Mouse (Mus musculus): Measurements from ENCODE around the gene Lix1l. TPM values are rescaled to one million over a fixed set of nuclear protein-coding genes. Genes with fewer than 3 reads are reported as not detected.
A peak's percentile ranks its signal among the peaks of the same experiment; 100 is the strongest.

Gene Lix1l
- polyA plus RNA-seq, 1 experiment from 2014 or later = 6.9 TPM

DNA sequence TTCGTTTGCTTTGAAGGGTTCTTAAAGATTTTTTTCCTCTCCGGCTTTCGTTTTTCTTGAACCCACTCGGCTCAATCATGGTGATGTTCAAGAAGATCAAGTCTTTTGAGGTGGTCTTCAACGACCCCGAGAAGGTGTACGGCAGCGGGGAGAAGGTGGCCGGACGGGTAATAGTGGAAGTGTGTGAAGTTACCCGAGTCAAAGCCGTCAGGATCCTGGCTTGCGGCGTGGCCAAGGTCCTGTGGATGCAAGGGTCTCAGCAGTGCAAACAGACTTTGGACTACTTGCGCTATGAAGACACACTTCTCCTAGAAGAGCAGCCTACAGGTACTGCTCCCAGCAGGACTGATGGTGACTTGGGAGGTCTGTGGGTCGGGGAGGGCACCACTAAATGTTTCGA, 42.8 kb upstream of the Lix1l start:
- no peak; the same call in 1 of the 2 replicates for ATAC-seq (ENCODE audit: low FRiP score, low TSS enrichment)
- peak overlapping the region; percentile 93 for H3K4me3 ChIP-seq (ENCODE audit: low read length)
- no peaks in the 10 kb centered on the region for H3K9me3 ChIP-seq (ENCODE audit: low read length)
- 0% methylated on average over 17 of the region's 17 CpGs for WGBS
- peaks cover 54% of the 10 kb centered on the region for H3K4me1 ChIP-seq (ENCODE audit: insufficient read depth, low read length)
- H3K4me2 ChIP-seq (replicated peaks; ENCODE audit: low read depth, low read length) = peak overlapping the region; percentile 73
- no peaks in the 10 kb centered on the region for H3K27me3 ChIP-seq (ENCODE audit: insufficient read depth, low read length)
- peak overlapping the region; percentile 97 for H3K27ac ChIP-seq (ENCODE audit: low read length)
- peak overlapping the region; percentile 97 for H3K9ac ChIP-seq (replicated peaks; ENCODE audit: low read length)
- peaks cover 20% of the 10 kb centered on the region for H3K36me3 ChIP-seq (ENCODE audit: insufficient read depth, low read length)

DNA sequence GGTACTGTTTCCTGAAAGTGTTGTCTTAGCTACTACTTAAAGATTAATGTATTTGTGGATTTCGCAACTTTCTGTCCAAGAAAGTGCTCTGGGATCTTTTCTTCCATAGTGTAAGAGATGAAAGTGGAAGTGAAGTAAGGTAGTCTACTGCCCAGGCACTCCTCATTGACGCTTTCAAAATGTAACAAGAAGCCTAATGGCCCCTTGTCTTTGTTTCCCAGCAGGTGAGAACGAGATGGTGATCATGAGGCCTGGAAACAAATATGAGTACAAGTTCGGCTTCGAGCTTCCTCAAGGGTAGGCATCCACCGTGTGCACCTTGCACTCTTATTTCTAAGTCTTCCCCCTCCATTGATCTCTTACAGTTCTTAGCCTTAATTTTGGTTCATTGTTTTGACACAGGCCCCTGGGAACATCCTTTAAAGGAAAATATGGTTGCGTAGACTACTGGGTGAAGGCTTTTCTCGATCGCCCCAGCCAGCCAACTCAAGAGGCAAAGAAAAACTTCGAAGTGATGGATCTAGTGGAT, 42.2 kb upstream of the Lix1l start:
- Histone ChIP-seq H3K9me3 (ENCODE audit: low read length) (no peaks in the 10 kb centered on the region), H3K4me3 (ENCODE audit: low read length) (peak overlapping the region; percentile 93), H3K27me3 (ENCODE audit: insufficient read depth, low read length) (no peaks in the 10 kb centered on the region), H3K4me1 (ENCODE audit: insufficient read depth, low read length) (peaks cover 54% of the 10 kb centered on the region), H3K27ac (ENCODE audit: low read length) (peak overlapping the region; percentile 97), H3K9ac (replicated peaks; ENCODE audit: low read length) (peak overlapping the region; percentile 97), H3K4me2 (replicated peaks; ENCODE audit: low read depth, low read length) (peak overlapping the region; percentile 73), H3K36me3 (ENCODE audit: insufficient read depth, low read length) (peaks cover 20% of the 10 kb centered on the region)
- 18% methylated on average over 10 of the region's 10 CpGs for WGBS
- no peak for ATAC-seq (ENCODE audit: low FRiP score, low TSS enrichment)

DNA sequence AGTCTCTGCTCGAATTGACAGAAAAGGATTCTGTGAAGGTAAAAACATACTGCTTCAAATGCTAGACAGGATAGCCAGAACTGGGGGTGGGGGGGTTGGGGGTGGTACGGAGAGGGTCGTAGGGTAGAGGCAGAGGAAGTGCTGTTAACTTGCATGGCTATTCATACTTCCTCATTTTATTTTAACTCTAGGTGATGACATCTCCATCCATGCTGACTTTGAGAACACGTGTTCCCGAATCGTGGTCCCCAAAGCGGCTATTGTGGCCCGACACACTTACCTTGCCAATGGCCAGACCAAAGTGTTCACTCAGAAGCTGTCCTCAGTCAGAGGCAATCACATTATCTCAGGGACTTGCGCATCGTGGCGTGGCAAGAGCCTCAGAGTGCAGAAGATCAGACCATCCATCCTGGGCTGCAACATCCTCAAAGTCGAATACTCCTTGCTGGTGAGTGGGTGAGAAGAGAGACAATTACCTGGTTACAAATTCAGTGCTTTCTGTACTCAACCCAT, 41.5 kb upstream of the Lix1l start:
- peak overlapping the region; percentile 97 for H3K9ac ChIP-seq (replicated peaks; ENCODE audit: low read length)
- H3K4me1 ChIP-seq (ENCODE audit: insufficient read depth, low read length) = peaks cover 60% of the 10 kb centered on the region
- H3K27me3 ChIP-seq (ENCODE audit: insufficient read depth, low read length) = no peaks in the 10 kb centered on the region
- WGBS = 60% methylated on average over 12 of the region's 12 CpGs
- H3K9me3 ChIP-seq (ENCODE audit: low read length) = no peaks in the 10 kb centered on the region
- H3K27ac ChIP-seq (ENCODE audit: low read length) = peak overlapping the region; percentile 75; the same call in 1 of the 2 replicates
- H3K4me3 ChIP-seq (ENCODE audit: low read length) = peak overlapping the region; percentile 93
- peaks cover 20% of the 10 kb centered on the region for H3K36me3 ChIP-seq (ENCODE audit: insufficient read depth, low read length)
- no peak for ATAC-seq (ENCODE audit: low FRiP score, low TSS enrichment)
- peak overlapping the region; percentile 73 for H3K4me2 ChIP-seq (replicated peaks; ENCODE audit: low read depth, low read length)

DNA sequence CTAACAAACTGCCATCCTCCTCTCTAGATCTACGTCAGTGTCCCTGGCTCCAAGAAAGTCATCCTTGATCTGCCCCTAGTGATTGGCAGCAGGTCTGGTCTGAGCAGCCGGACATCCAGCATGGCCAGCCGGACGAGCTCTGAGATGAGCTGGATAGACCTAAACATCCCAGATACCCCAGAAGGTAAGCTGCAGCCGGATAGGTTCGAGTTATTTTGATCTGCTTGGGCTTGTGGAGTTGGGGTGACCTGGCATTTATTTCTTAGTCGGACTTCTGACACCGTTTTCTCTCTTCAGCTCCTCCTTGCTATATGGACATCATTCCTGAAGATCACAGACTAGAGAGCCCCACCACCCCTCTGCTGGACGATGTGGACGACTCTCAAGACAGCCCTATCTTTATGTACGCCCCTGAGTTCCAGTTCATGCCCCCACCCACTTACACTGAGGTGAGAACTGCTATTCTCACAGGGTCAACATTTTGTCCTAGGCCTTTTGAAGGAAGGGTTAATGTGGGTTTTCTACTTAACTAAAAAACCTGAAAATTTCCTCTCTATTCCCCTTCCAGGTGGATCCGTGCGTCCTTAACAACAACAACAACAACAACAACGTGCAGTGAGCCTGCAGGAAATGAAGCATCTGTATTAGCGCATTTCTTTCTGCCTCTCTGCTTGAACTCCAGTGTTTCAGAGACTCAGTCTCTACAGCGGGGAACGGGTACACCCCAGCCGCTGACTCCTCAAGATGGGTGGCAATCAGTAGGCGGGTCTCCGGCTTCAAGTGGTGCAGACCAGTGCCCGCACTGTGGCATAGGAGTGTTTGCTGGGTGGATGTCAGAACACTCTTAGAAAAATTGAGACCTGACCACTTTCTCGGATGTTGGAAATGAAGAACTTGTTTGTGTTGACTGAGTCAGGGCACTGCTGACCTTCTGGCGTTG, 40.8 kb upstream of the Lix1l start:
- ATAC-seq (ENCODE audit: low FRiP score, low TSS enrichment) = no peak
- peak overlapping the region; percentile 73 for H3K4me2 ChIP-seq (replicated peaks; ENCODE audit: low read depth, low read length)
- H3K9me3 ChIP-seq (ENCODE audit: low read length) = no peaks in the 10 kb centered on the region
- H3K9ac ChIP-seq (replicated peaks; ENCODE audit: low read length) = peak overlapping the region; percentile 97
- peaks cover 20% of the 10 kb centered on the region for H3K36me3 ChIP-seq (ENCODE audit: insufficient read depth, low read length)
- WGBS = 62% methylated on average over 23 of the region's 23 CpGs
- no peaks in the 10 kb centered on the region for H3K27me3 ChIP-seq (ENCODE audit: insufficient read depth, low read length)
- peak overlapping the region; percentile 75 for H3K27ac ChIP-seq (ENCODE audit: low read length)
- peak overlapping the region; percentile 93 for H3K4me3 ChIP-seq (ENCODE audit: low read length)
- H3K4me1 ChIP-seq (ENCODE audit: insufficient read depth, low read length) = peaks cover 60% of the 10 kb centered on the region

DNA sequence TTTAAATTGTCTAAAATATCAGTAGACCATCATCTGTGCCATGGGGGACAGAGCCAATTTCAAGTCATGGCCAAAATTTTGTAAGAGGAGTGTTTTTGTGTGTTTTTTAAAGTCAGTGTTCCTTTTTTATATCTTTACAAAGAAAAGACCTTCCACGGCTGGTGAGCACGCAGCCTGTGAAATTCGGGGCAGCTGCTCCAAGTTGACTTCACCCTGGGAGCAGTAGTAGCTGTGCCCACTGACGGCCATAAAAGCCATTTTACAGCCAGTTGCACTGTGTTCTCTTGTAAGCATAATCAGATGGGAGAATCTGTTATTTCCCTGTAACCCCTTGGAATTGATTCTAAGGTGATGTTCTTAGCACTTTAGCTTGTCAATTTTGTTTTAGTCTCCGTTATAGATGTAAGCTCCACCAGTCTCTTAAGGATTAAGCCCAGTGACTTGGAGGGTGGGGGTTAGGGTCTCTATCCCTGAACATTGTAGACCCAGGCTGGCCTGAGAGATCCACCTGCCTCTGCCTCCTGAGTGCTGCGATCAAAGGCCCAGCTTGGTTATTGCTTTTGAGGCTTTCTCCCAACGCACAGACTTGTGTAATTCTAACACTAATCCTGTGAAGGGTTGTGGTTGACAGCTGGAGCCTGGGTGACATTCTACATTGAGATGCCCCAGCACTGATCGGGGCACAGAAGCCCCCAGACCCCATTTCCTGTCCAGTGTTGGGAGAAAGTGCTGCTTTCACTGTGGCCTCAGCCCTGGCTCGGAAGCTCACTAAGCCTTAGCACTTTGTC, 39.9 kb upstream of the Lix1l start:
- no peaks in the 10 kb centered on the region for H3K9me3 ChIP-seq (ENCODE audit: low read length)
- peak overlapping the region; percentile 93 for H3K4me3 ChIP-seq (ENCODE audit: low read length)
- H3K27me3 ChIP-seq (ENCODE audit: insufficient read depth, low read length) = no peaks in the 10 kb centered on the region
- peaks cover 20% of the 10 kb centered on the region for H3K36me3 ChIP-seq (ENCODE audit: insufficient read depth, low read length)
- H3K4me1 ChIP-seq (ENCODE audit: insufficient read depth, low read length) = peaks cover 52% of the 10 kb centered on the region
- H3K4me2 ChIP-seq (replicated peaks; ENCODE audit: low read depth, low read length) = peak overlapping the region; percentile 73
- ATAC-seq (ENCODE audit: low FRiP score, low TSS enrichment) = no peak
- H3K27ac ChIP-seq (ENCODE audit: low read length) = peak overlapping the region; percentile 75
- peak overlapping the region; percentile 97 for H3K9ac ChIP-seq (replicated peaks; ENCODE audit: low read length)
- WGBS = 66% methylated on average over 9 of the region's 9 CpGs

DNA sequence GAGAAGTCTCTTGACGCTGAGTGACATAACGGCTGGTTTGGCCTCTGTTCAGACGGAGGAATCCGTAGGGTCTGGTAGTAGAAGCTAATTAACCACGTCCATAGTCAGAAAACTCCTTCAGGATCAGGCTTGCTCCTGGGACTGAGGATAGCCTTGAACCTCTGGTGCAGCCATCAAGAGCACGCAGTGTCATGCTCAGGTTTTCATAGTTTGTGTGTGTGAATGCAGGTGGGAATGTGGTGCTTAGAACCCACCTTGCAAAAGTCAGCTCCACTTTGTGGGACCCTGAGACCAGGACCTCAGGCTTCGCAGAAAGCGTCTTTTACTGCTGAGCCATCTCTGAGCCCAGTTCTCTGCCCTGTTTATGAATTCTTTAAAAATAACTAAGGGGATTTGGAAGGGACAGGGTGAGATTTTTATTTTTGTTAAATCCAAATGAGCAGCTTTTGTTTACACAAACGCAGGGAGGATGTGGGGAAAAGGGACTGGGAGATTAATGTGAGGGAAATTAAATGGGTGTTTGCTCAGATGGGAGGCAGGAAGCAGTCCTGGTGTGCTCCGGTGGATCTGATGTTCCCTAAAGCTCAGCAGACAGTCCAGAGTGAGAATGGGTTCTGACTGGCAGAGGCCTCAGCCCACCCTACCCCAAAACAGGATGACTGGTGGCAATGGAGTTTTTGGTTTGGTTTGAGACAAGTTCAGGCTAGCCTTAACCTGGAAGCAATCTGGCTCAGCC, 38.8 kb upstream of the Lix1l start:
- H3K9ac ChIP-seq (replicated peaks; ENCODE audit: low read length) = peak overlapping the region; percentile 56
- peak overlapping the region; percentile 73 for H3K4me2 ChIP-seq (replicated peaks; ENCODE audit: low read depth, low read length)
- peak overlapping the region; percentile 84 for H3K27ac ChIP-seq (ENCODE audit: low read length)
- H3K36me3 ChIP-seq (ENCODE audit: insufficient read depth, low read length) = peaks cover 20% of the 10 kb centered on the region
- peaks cover 47% of the 10 kb centered on the region for H3K4me1 ChIP-seq (ENCODE audit: insufficient read depth, low read length)
- no peaks in the 10 kb centered on the region for H3K9me3 ChIP-seq (ENCODE audit: low read length)
- peak overlapping the region; percentile 93 for H3K4me3 ChIP-seq (ENCODE audit: low read length)
- no peaks in the 10 kb centered on the region for H3K27me3 ChIP-seq (ENCODE audit: insufficient read depth, low read length)
- 31% methylated on average over 10 of the region's 10 CpGs for WGBS
- no peak for ATAC-seq (ENCODE audit: low FRiP score, low TSS enrichment)

DNA sequence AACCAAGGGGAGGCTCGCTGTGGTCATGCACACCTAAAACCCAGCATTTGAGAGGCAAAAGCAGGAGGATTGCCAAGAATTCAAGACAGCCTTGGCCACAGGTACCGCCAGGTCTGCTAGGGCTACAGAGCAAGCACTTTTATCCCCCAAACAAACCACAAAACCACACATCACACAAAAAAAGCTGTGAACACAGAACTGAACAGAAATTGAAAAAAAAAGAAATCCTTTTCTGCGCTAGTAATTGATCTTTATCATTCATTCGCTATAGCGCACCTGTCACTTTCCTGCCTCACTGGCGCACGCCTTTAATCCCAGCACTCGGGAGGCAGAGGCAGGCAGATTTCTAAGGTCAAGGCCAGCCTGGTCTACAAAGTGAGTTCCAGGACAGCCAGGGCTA, 37.7 kb upstream of the Lix1l start:
- Histone ChIP-seq H3K9me3 (ENCODE audit: low read length) (no peaks in the 10 kb centered on the region), H3K27ac (ENCODE audit: low read length) (peak overlapping the region; percentile 86; the same call in 1 of the 2 replicates), H3K27me3 (ENCODE audit: insufficient read depth, low read length) (no peaks in the 10 kb centered on the region), H3K4me3 (ENCODE audit: low read length) (no peak overlapping the region), H3K36me3 (ENCODE audit: insufficient read depth, low read length) (peaks cover 20% of the 10 kb centered on the region), H3K4me2 (replicated peaks; ENCODE audit: low read depth, low read length) (no peak overlapping the region), H3K4me1 (ENCODE audit: insufficient read depth, low read length) (peaks cover 46% of the 10 kb centered on the region), H3K9ac (replicated peaks; ENCODE audit: low read length) (no peak overlapping the region)
- ATAC-seq (ENCODE audit: low FRiP score, low TSS enrichment) = no peak
- 89% methylated on average over 8 of the region's 8 CpGs for WGBS

DNA sequence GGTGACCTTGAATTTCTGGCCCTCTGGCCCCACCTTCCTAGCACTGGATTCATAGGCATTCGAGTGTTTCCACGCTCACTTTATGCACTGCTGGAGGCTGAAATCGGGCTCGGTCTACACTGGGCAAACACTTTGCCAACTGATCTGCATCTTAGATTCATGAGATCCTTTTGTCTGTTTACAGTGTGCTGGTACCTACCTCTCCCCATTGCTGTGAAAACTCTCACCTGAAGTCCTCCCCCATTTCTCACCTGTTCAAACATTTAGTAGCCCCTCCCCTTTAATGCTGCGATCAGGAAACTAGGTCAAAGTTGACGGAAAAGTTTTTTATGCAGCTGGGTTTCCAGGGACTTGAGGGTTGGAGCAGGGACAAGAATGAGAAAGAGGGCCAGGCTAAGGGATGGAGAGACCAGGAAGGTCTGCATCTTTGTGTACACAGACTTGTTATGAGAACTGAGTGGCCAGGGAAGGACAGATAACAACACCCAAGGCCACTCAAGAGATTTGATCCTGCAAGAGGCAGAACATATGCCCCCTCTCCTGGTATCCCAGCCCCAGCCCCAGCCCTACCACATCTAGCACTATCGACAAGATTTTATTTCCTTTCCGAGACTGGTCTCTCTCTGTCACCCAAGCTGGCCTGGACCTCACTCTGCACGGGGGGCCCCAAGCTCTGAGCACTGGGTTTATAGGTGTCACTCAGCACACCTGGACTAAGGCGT, 36.9 kb upstream of the Lix1l start:
- Histone ChIP-seq H3K4me1 (ENCODE audit: insufficient read depth, low read length) (peaks cover 46% of the 10 kb centered on the region), H3K9ac (replicated peaks; ENCODE audit: low read length) (peak overlapping the region; percentile 33; the same call in 1 of the 2 replicates), H3K9me3 (ENCODE audit: low read length) (no peaks in the 10 kb centered on the region)

More for the DNA sequence above, 36.9 kb upstream of the Lix1l start:
- Histone ChIP-seq H3K36me3 (ENCODE audit: insufficient read depth, low read length) (peaks cover 20% of the 10 kb centered on the region), H3K27ac (ENCODE audit: low read length) (peak overlapping the region; percentile 86), H3K4me3 (ENCODE audit: low read length) (no peak overlapping the region; the same call in 1 of the 2 replicates), H3K27me3 (ENCODE audit: insufficient read depth, low read length) (no peaks in the 10 kb centered on the region), H3K4me2 (replicated peaks; ENCODE audit: low read depth, low read length) (peak overlapping the region; percentile 36)
- 29% methylated on average over 10 of the region's 10 CpGs for WGBS
- ATAC-seq (ENCODE audit: low FRiP score, low TSS enrichment) = peak; percentile 46

Measured in kidney, embryonic 16.5 days (tissue).